Mouse (Mus musculus) liver, postnatal 0 days (tissue): ENCODE measurements around the gene Paqr3.

Experiments
- CTCF ChIP-seq: sonication (generic); IDR thresholded peaks from 2 replicates; pipeline ENCODE4 v1.5.1; 2016; ENCODE audit warnings: antibody characterized with exemption, low read depth
- EP300 ChIP-seq: IDR thresholded peaks from 2 replicates; pipeline ENCODE4 v1.6.1; 2016; ENCODE audit warnings: antibody characterized with exemption, low read depth, mild to moderate bottlenecking

DNA sequence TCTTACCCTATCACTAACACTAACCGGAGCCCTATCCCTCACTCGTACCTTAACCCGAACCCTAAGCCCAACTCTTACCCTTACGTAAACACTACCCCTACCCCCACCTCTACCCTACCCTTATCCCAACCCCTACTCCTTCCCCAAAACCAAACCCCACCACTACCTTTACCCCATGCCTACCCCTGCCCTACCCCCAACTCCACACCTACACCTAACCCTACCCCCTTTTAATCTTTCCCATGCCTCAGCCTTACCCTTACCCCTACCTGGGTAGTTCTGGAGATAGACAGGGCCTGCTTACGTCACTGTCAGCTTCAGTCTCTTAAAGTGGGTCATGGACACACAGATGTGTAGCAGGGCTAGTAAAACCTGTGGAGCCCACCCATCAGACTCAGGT is 62.5 kb downstream of the Paqr3 start:
- TF ChIP-seq CTCF: no peak
- no peak for TF ChIP-seq EP300
